Mouse (Mus musculus) kidney, adult 10 weeks (tissue): ENCODE measurements around the gene Gm44503. TPM values are rescaled to one million over a fixed set of nuclear protein-coding genes. Genes with fewer than 3 reads are reported as not detected.

Source experiments
- polyA plus RNA-seq: library from polyadenylated mRNA; stranded (reverse); fragments of 350-450 nt; fragmentation: Illumina TruSeq; extraction: RNeasy Lipid Tissue Mini Kit (QIAGEN cat#74804); gene quantifications from one replicate; pipeline ENCODE4 v1.2.3, GENCODE M21; 2014; ENCODE audit warnings: low read depth, low replicate concordance

Gm44503 gene
- 0.73 TPM for polyA plus RNA-seq

DNA sequence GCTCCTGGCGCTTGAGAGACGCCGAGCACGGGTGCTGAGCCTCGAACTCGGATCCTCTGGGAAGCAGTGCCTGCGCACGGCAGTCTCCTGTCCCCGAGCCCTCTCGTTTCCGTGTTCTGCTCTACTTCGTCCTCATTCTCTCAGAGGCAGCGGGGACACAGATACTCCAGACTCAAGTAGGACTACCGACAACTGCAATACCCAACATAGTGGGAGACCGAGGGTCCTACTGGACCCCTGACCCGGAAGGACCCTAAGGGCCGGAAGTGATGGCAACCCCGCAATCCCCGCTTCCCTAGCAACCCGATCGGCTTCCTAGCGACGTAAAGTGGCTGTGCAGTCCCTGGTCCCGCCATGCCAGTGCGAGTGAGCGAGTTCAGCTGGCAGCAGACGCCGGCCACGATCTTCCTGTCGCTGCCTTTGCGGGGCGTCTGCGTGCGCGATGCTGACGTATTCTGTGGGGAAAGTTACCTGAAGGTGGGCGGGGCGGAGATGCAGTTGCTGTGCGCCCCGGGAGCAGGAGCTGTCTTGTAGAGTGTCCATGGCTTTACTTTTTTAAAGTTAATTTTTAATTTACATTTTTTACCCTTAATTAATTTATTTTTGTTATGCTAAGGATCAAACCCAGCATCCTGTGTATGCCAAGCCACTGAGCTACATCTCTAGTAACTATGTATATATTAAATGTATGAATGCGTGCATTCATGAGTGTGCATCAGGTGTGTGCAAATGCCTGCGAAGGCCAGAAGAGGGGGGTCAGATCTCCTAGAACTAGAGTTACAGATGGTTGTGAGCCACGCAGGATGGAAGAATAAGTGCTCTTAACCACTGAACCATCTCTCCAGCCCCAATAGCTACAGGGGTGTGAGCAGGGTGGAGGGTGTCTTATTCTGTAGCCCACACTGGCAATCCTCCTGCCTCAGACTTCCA, at the start of gene Gm44503, which contains the start of gene Dyx1c1:
Gm44503 (plus strand) TSS at position 332 of the 930 bp plus-strand sequence.
Dyx1c1 (plus strand) TSS at position 265 of the 930 bp plus-strand sequence.

GRCm38 (mm10) chr9:72925021-72925934, 33.4 kb upstream of the Gm44503 start, which contains the start of gene Pygo1:
Gene Pygo1, plus strand, starts transcription at chr9:72925645.

DNA sequence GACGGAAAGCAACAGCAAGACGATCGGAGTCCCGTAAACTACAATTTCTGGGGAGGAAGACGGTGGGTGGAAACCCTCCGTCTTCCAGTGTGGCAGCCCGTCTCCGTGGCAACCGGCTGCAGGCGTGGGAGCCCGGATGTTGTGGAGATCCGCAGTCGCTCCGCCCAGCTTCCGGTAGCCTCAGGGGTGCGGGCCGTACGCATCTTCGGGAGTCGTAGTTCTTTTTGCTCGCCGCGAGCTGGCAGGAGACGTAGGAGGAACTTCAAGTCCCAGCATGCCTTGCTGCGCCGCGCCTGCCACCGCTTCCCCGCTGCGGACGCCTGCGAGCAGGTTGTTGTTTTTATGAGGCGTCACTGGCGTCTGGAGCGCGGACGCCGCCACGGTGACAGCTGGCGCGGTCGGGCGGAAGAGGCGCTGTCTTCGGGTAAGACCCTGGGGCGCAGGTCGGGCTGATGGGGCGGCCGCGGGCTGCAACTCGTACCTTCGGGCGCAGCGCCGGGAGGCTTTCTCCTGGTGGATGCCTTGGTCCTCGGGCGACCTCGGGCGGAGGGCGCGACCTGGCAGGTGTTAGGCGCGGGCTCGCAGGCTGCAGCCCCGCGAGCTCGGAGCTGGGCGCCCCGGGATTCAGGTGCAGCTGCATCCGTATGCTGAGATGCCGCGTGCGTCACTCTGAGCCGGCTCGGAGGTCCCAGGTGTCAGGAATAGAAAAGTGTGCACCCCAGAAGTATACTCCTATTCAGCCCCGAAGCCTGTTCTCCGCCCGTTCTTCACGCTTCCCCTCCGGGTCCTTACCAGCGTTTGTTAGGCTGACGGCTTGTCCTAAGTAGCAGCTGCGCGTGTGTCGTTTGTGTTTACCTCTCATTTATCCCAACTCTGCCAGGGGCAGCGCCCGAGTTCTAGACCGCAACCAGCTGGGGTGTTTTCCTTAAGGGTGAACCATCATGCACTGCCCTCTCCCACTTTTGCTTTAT, 26.9 kb downstream of the Gm44503 start, which contains the start of the genes Ccpg1os and Ccpg1:
Ccpg1os (minus strand) TSS at position 133 of the 971 bp plus-strand sequence.
Ccpg1 (plus strand) TSS at position 180 of the 971 bp plus-strand sequence.

DNA sequence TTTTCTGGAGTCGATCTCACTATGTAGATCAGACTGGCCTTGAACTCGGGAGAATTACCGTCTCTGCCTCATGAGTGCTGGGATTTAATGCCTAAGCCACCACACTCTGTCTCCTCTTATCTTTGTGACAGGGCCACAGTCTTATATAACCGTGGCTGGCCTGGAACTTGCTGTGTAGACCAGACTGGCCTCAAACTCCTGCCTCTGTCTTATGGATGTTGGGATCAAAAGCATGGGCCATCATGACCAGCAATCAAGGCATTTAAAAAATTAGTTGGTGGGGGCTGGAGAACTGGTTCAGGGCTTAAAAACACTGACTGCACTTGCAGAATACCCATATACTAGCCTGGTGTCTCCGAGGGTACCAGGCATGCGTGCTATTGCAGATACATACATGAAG, 81.4 kb downstream of the Gm44503 start, which contains the start of gene Pigb:
Pigb (minus strand) TSS at position 299 of the 400 bp plus-strand sequence.

GRCm38 (mm10) chr9:73044146-73045079, 85.8 kb downstream of the Gm44503 start, which contains the start of gene Rab27a:
Gene Rab27a, plus strand, starts transcription at chr9:73044854.

Other genes with a start within 250 kb of the Gm44503 start
- 0.16 TPM for gene Prtg, start 152.0 kb upstream of the Gm44503 start, polyA plus RNA-seq
- 0.61 TPM for gene Pygo1, start 33.2 kb upstream of the Gm44503 start, polyA plus RNA-seq
- 3.8 TPM for gene Dyx1c1, start 67 bp upstream of the Gm44503 start, polyA plus RNA-seq
- 29.9 TPM for gene Ccpg1os, start 26.5 kb downstream of the Gm44503 start, polyA plus RNA-seq
- 209 TPM for gene Ccpg1, start 26.6 kb downstream of the Gm44503 start, polyA plus RNA-seq
- 11.5 TPM for gene Pigb, start 81.5 kb downstream of the Gm44503 start, polyA plus RNA-seq
- gene Rab27a, start 86.0 kb downstream of the Gm44503 start, polyA plus RNA-seq: 37.3 TPM
- gene Khdc3, start 143.0 kb downstream of the Gm44503 start, polyA plus RNA-seq: not detected
- not detected for gene Gm20509, start 143.6 kb downstream of the Gm44503 start, polyA plus RNA-seq
- 45.6 TPM for gene Rsl24d1, start 154.6 kb downstream of the Gm44503 start, polyA plus RNA-seq